Mouse (Mus musculus) CH12.LX (cell line): ENCODE measurements around the gene Prox1. TPM values are rescaled to one million over a fixed set of nuclear protein-coding genes. Genes with fewer than 3 reads are reported as not detected.

Experiments
- DNase-seq: peaks from one replicate; pipeline ENCODE4 v3.0.0-alpha.2; 2013; ENCODE audit errors: extremely low read depth
- H3K27ac ChIP-seq: 2 replicates; pipeline ENCODE4 v1.5.1; 2012; ENCODE audit warnings: low read depth, mild to moderate bottlenecking, control low read depth, moderate library complexity; ENCODE audit not compliant: insufficient read depth
- H3K27me3 ChIP-seq: replicated peaks from 2 replicates; pipeline ENCODE3; 2012; ENCODE audit warnings: inconsistent platforms
- H3K36me3 ChIP-seq, 2 experiments: replicated peaks in 1 of 2; 2 replicates each; pipeline versions ENCODE3 to v1.6.1; 2012; ENCODE audit warnings: inconsistent platforms in 1 of 2, low read length in 1 of 2, mild to moderate bottlenecking in 1 of 2, mixed read lengths in 1 of 2, moderate library complexity in 1 of 2; ENCODE audit not compliant: control insufficient read depth in 1 of 2, insufficient read depth in 1 of 2
- H3K4me1 ChIP-seq, 2 experiments: 2 replicates each; pipeline ENCODE4 v1.6.1; 2012; ENCODE audit warnings: inconsistent platforms in 1 of 2, moderate library complexity in 1 of 2; ENCODE audit not compliant: insufficient read depth in 2 of 2, control insufficient read depth in 1 of 2
- H3K4me2 ChIP-seq: 2 replicates; pipeline ENCODE4 v1.6.1; 2012; ENCODE audit warnings: low read depth, mild to moderate bottlenecking, control low read depth; ENCODE audit not compliant: poor library complexity, insufficient read depth, severe bottlenecking
- H3K4me3 ChIP-seq, 3 experiments: fragments of 150-350 bp in 1 of 3; sonication (generic) in 1 of 3; replicated peaks in 1 of 3; 2 replicates each; pipeline versions ENCODE3 to v1.5.1; 2011 to 2012; ENCODE audit warnings: low read depth in 2 of 3, low read length in 2 of 3, mild to moderate bottlenecking in 2 of 3, moderate library complexity in 2 of 3, control low read depth in 1 of 3, improper control_type of control experiment in 1 of 3, inconsistent platforms in 1 of 3, mixed read lengths in 1 of 3; ENCODE audit not compliant: poor library complexity in 1 of 3
- H3K79me2 ChIP-seq: replicated peaks from 2 replicates; pipeline ENCODE4 v1.6.1; 2012; ENCODE audit warnings: mild to moderate bottlenecking, moderate library complexity; ENCODE audit not compliant: control insufficient read depth, poor library complexity, insufficient read depth, severe bottlenecking; ENCODE audit errors: extremely low read depth
- H3K9ac ChIP-seq: 2 replicates; pipeline ENCODE4 v1.6.1; 2012; ENCODE audit warnings: low read depth, mild to moderate bottlenecking, control low read depth, moderate library complexity; ENCODE audit not compliant: insufficient read depth
- H3K9me3 ChIP-seq: replicated peaks from 2 replicates; pipeline ENCODE3; 2012; ENCODE audit warnings: low read length, inconsistent platforms, mixed read lengths
- CTCF ChIP-seq, 2 experiments: IDR thresholded peaks in 1 of 2; conservative IDR thresholded peaks in 1 of 2; 2 replicates each; pipeline ENCODE4 v1.5.1; 2011 to 2012; ENCODE audit warnings: low read depth in 2 of 2, low read length in 2 of 2, improper control_type of control experiment in 1 of 2, inconsistent platforms in 1 of 2, mild to moderate bottlenecking in 1 of 2, moderate library complexity in 1 of 2
- EP300 ChIP-seq: IDR thresholded peaks from 2 replicates; pipeline ENCODE4 v1.6.1; 2011; ENCODE audit warnings: low read length, improper control_type of control experiment
- ETS1 ChIP-seq: conservative IDR thresholded peaks from 2 replicates; pipeline ENCODE4 v1.6.1; 2012; ENCODE audit warnings: low read depth, mild to moderate bottlenecking, inconsistent platforms, low read length, improper control_type of control experiment, moderate library complexity
- GABPA ChIP-seq: IDR thresholded peaks from 2 replicates; pipeline ENCODE4 v1.6.1; 2012; ENCODE audit warnings: low read depth, low read length, improper control_type of control experiment, inconsistent platforms; ENCODE audit not compliant: insufficient replicate concordance
- HCFC1 ChIP-seq: IDR thresholded peaks from 2 replicates; pipeline ENCODE4 v1.6.1; 2012; ENCODE audit warnings: low read depth, mild to moderate bottlenecking, inconsistent platforms, low read length, improper control_type of control experiment
- JUN ChIP-seq: IDR thresholded peaks from 2 replicates; pipeline ENCODE4 v1.6.1; 2011; ENCODE audit warnings: low read depth, mild to moderate bottlenecking, low read length, improper control_type of control experiment, moderate library complexity; ENCODE audit not compliant: insufficient read depth
- KAT2A ChIP-seq: IDR thresholded peaks from 2 replicates; pipeline ENCODE4 v1.6.1; 2012; ENCODE audit warnings: low read length, improper control_type of control experiment, inconsistent platforms; ENCODE audit not compliant: insufficient replicate concordance
- MAX ChIP-seq: IDR thresholded peaks from 2 replicates; pipeline ENCODE4 v1.6.1; 2011; ENCODE audit warnings: low read length, improper control_type of control experiment
- MAZ ChIP-seq: IDR thresholded peaks from 2 replicates; pipeline ENCODE4 v1.6.1; 2012; ENCODE audit warnings: low read depth, mild to moderate bottlenecking, inconsistent platforms, low read length, improper control_type of control experiment, moderate library complexity
- MEF2A ChIP-seq: IDR thresholded peaks from 2 replicates; pipeline ENCODE4 v1.6.1; 2014; ENCODE audit warnings: low read depth, mild to moderate bottlenecking, inconsistent platforms, low read length, improper control_type of control experiment, borderline replicate concordance
- MYC ChIP-seq: IDR thresholded peaks from 2 replicates; pipeline ENCODE4 v1.6.1; 2011; ENCODE audit warnings: low read depth, mild to moderate bottlenecking, improper control_type of control experiment, low read length
- PAX5 ChIP-seq: IDR thresholded peaks from 2 replicates; pipeline ENCODE4 v1.6.1; 2012; ENCODE audit warnings: low read length, inconsistent platforms, mixed read lengths
- POLR2A ChIP-seq: IDR thresholded peaks from 2 replicates; pipeline ENCODE4 v1.6.1; 2011; ENCODE audit warnings: low read depth, mild to moderate bottlenecking, improper control_type of control experiment, low read length
- POLR2AphosphoS2 ChIP-seq: IDR thresholded peaks from 2 replicates; pipeline ENCODE4 v1.6.1; 2011; ENCODE audit warnings: low read depth, low read length, improper control_type of control experiment
- RAD21 ChIP-seq: IDR thresholded peaks from 2 replicates; pipeline ENCODE4 v1.6.1; 2011; ENCODE audit warnings: low read depth, mild to moderate bottlenecking, low read length, improper control_type of control experiment, moderate library complexity
- RCOR1 ChIP-seq: conservative IDR thresholded peaks from 2 replicates; pipeline ENCODE4 v1.6.1; 2012; ENCODE audit warnings: low read depth, mild to moderate bottlenecking, inconsistent platforms, low read length, improper control_type of control experiment
- SMC3 ChIP-seq: IDR thresholded peaks from 2 replicates; pipeline ENCODE4 v1.6.1; 2011; ENCODE audit warnings: low read depth, low read length, improper control_type of control experiment
- TBP ChIP-seq: conservative IDR thresholded peaks from 2 replicates; pipeline ENCODE4 v1.6.1; 2011; ENCODE audit warnings: low read depth, low read length, improper control_type of control experiment
- TCF12 ChIP-seq: IDR thresholded peaks from 2 replicates; pipeline ENCODE4 v1.6.1; 2014; ENCODE audit warnings: low read depth, mild to moderate bottlenecking, inconsistent platforms, low read length, improper control_type of control experiment
- UBTF ChIP-seq: IDR thresholded peaks from 2 replicates; pipeline ENCODE4 v1.6.1; 2012; ENCODE audit warnings: low read depth, mild to moderate bottlenecking, inconsistent platforms, low read length, improper control_type of control experiment, moderate library complexity
- USF2 ChIP-seq: conservative IDR thresholded peaks from 2 replicates; pipeline ENCODE4 v1.6.1; 2011; ENCODE audit warnings: low read depth, low read length, improper control_type of control experiment
- ZC3H11A ChIP-seq: IDR thresholded peaks from 2 replicates; pipeline ENCODE4 v1.6.1; 2012; ENCODE audit warnings: low read depth, mild to moderate bottlenecking, inconsistent platforms, low read length, improper control_type of control experiment
- ZMIZ1 ChIP-seq: IDR thresholded peaks from 2 replicates; pipeline ENCODE4 v1.6.1; 2012; ENCODE audit warnings: low read depth, mild to moderate bottlenecking, inconsistent platforms, low read length, improper control_type of control experiment
- ZNF384 ChIP-seq: IDR thresholded peaks from 2 replicates; pipeline ENCODE4 v1.6.1; 2012; ENCODE audit warnings: low read depth, low read length, improper control_type of control experiment, inconsistent platforms
- dilution Hi-C: fragments of 300-500 bp; cut with MboI; formaldehyde crosslinking; loops from 2 replicates; pipeline ENCODE4 v1.14.3; 2020; ENCODE audit warnings: low sequenced_read_pairs; ENCODE audit not compliant: extremely low pct_unique_long_range_greater_than_20kb, extremely low pct_ligation_motif_present
- in situ Hi-C: fragments of 300-500 bp; cut with MboI; formaldehyde crosslinking; loops from 3 replicates; pipeline ENCODE4 v1.14.3; 2019; ENCODE audit warnings: low sequenced_read_pairs, low pct_ligation_motif_present, low pct_unique_long_range_greater_than_20kb, mixed read lengths
- polyA plus RNA-seq: library from polyadenylated mRNA; unstranded; fragments of >175 nt; gene quantifications from 2 replicates; pipeline ENCODE4 v1.2.1, GENCODE M21; 2012; ENCODE audit warnings: low read depth; ENCODE audit not compliant: insufficient read length
- total RNA-seq, 2 experiments: library from RNA; depleted of rRNA; stranded (reverse); fragments of 300-350 nt in 1 of 2; fragments of >200 nt in 1 of 2; gene quantifications; 2 replicates each; pipeline ENCODE4 v1.2.3; 2012 to 2014

Gene Prox1
- total and polyA plus RNA-seq, 3 experiments, result 0.04 to 0.27 TPM; not detected in 1

DNA sequence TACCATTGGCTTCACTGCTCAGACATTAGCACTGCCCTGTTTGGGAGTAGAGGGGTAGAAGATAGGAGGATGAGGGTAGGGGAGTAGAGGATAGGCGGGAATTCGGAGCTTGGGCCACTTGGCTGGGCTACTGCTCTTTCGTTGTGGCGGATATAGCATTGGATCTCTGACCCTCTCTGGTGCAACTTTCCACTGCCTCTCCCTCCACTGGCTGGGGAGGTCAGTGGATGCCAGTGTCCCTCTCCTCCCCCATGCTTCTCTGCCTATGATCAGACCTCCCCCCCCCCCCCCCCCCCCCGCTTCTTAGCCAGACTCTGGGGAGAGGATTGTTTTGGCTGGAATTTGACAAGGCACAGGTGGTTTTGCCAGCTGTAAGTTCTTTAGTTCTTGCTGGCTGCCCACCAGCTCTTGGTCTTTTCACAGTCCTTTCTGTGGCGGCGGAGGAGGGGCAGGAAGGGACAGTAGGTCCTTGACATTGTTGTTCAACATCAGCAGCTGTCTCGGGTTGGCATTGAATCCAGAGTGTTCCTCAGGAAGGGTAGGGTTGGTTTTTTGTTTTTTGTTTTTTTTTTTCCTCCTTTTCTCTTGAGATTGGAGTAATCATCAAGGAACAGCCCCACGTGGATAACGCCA lies 90.8 kb downstream of the Prox1 start:
- no peak overlapping the region for H3K4me2 ChIP-seq
- DNase-seq, result no peak
- no peak overlapping the region for H3K4me3 ChIP-seq
- H3K4me1 ChIP-seq, result no peaks in the 10 kb centered on the region
- in situ Hi-C loops (no loop called here), dilution Hi-C loops (no loop called here)
- no peak overlapping the region for H3K9ac ChIP-seq
- no peaks in the 10 kb centered on the region for H3K36me3 ChIP-seq
- no peaks in the 10 kb centered on the region for H3K79me2 ChIP-seq
- H3K27me3 ChIP-seq, result peaks cover 6% of the 10 kb centered on the region
- TF ChIP-seq TBP (no peak), SMC3 (no peak), PAX5 (no peak), JUN (no peak), ETS1 (no peak), GABPA (no peak), ZMIZ1 (no peak), TCF12 (no peak), EP300 (no peak), ZNF384 (no peak), RCOR1 (no peak), HCFC1 (no peak), MAX (no peak), CTCF (conservative IDR thresholded peaks at IDR 0.05 in 1 of 2, IDR thresholded peaks at IDR 0.05 in 1 of 2; ENCODE audit: low read depth in 2 of 2, low read length in 2 of 2) (no peak), MAZ (no peak), KAT2A (no peak), UBTF (no peak)
- TF ChIP-seq, all 38 proteins: peak for 0
- Histone ChIP-seq H3K9me3 (no peaks in the 10 kb centered on the region), H3K27ac (no peak overlapping the region)

GRCm38 (mm10) chr1:190076601-190077000 lies 93.9 kb downstream of the Prox1 start:
- in situ Hi-C loops, result no loop called here
- Histone ChIP-seq H3K79me2 (no peaks in the 10 kb centered on the region), H3K9me3 (no peaks in the 10 kb centered on the region), H3K4me3 (no peak overlapping the region), H3K4me2 (no peak overlapping the region), H3K27me3 (peaks cover 2% of the 10 kb centered on the region), H3K9ac (no peak overlapping the region), H3K27ac (no peak overlapping the region), H3K36me3 (no peaks in the 10 kb centered on the region), H3K4me1 (0 out of 4 replicates have a peak, but pooled peaks cover 0 to 3% of the 10 kb centered on the region in 2 experiments)
- no peak for DNase-seq
- dilution Hi-C loops, result no loop called here
- TF ChIP-seq CTCF (conservative IDR thresholded peaks at IDR 0.05 in 1 of 2, IDR thresholded peaks at IDR 0.05 in 1 of 2; ENCODE audit: low read depth in 2 of 2, low read length in 2 of 2) (no peak), MEF2A (no peak), USF2 (no peak), RAD21 (no peak), KAT2A (no peak), MAZ (no peak), POLR2A (no peak), MYC (no peak), POLR2AphosphoS2 (no peak), MAX (no peak), TBP (no peak), ZNF384 (no peak), ZC3H11A (no peak)
